Mouse (Mus musculus): ENCODE results near the gene Map2k3. TPM values are rescaled to one million over a fixed set of nuclear protein-coding genes. Genes with fewer than 3 reads are reported as not detected.
"Not testable (repeated sequence)": the region's sequence is repeated elsewhere in the genome, so short reads cannot be mapped to it uniquely, and the experiment has no call there.

Map2k3 gene
- 87.6 and 93.3 TPM in 2 replicates for polyA plus RNA-seq (2015; fragmentation: Nextera tagmentation; extraction: Ambion mirVana)

GRCm38 (mm10) chr11:60931869-60932481, at the start of gene Map2k3:
Map2k3 (plus strand) TSS chr11:60932033.
- Histone ChIP-seq H3K9me3 (no peaks in the 10 kb centered on the region), H3K4me2 (replicated peaks) (peak within 1 kb of the TSS; percentile 87), H3K4me3 (peak within 1 kb of the TSS; percentile 85), H3K4me1 (peaks cover 36% of the 10 kb centered on the region), H3K36me3 (peaks cover 6% of the 10 kb centered on the region; the same call in 1 of the 2 replicates), H3K9ac (peak within 1 kb of the TSS; percentile 89), H3K27me3 (0 out of 2 replicates have a peak, but pooled peaks cover 10% of the 10 kb centered on the region), H3K27ac (peak within 1 kb of the TSS; percentile 55; the same call in 1 of the 2 replicates)
- peak; percentile 95 for ATAC-seq (ENCODE audit: low FRiP score, low read depth)
- WGBS = under 1% methylated on average over 59 of the region's 59 CpGs

DNA sequence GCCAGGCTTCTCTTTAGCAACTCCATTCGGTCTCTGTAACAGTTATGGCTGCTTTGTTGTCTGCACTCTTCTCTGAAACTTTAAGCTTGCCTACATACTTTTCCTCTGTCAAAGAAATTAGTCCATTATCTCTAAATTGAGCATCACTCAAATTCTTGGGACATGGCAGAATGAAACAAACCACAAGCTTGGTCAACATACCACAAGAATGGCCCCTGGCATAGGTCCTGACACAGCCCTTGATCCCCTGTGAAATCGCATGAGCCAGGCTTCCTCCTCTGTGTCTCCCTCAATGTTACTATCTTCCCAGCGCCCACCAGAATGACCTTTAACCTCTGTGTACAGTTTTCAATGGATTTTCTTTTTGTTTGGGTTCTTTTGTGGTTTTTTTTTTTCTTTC, 49.4 kb upstream of the Map2k3 start:
- ATAC-seq (ENCODE audit: low FRiP score, low read depth) = no peak
- WGBS = 75% methylated on average over 3 of the region's 3 CpGs
- no peak overlapping the region for H3K4me2 ChIP-seq (replicated peaks)

GRCm38 (mm10) chr11:60886986-60887385, 44.8 kb upstream of the Map2k3 start:
- not testable (repeated sequence) for H3K36me3 ChIP-seq; H3K27ac ChIP-seq; H3K4me3 ChIP-seq; ATAC-seq (ENCODE audit: low FRiP score, low read depth); H3K9ac ChIP-seq; H3K9me3 ChIP-seq; H3K4me2 ChIP-seq (replicated peaks); H3K4me1 ChIP-seq; H3K27me3 ChIP-seq
- 82% methylated on average over 3 of the region's 3 CpGs for WGBS

More for the DNA sequence above, 49.4 kb upstream of the Map2k3 start:
- H3K27ac ChIP-seq = no peak overlapping the region
- H3K4me3 ChIP-seq = no peak overlapping the region
- peaks cover 13% of the 10 kb centered on the region for H3K4me1 ChIP-seq
- no peak overlapping the region for H3K9ac ChIP-seq
- H3K36me3 ChIP-seq = no peaks in the 10 kb centered on the region
- no peaks in the 10 kb centered on the region for H3K9me3 ChIP-seq
- H3K27me3 ChIP-seq = no peaks in the 10 kb centered on the region

GRCm38 (mm10) chr11:60889861-60890260, 42.0 kb upstream of the Map2k3 start:
- H3K36me3 ChIP-seq = no peaks in the 10 kb centered on the region
- 58% methylated on average over 2 of the region's 2 CpGs for WGBS
- no peak overlapping the region for H3K9ac ChIP-seq
- no peak for ATAC-seq (ENCODE audit: low FRiP score, low read depth)
- no peaks in the 10 kb centered on the region for H3K9me3 ChIP-seq
- no peak overlapping the region for H3K27ac ChIP-seq
- no peaks in the 10 kb centered on the region for H3K4me1 ChIP-seq
- no peak overlapping the region for H3K4me3 ChIP-seq
- H3K27me3 ChIP-seq = no peaks in the 10 kb centered on the region
- H3K4me2 ChIP-seq (replicated peaks) = no peak overlapping the region

GRCm38 (mm10) chr11:60890286-60890685, 41.5 kb upstream of the Map2k3 start:
- no peaks in the 10 kb centered on the region for H3K36me3 ChIP-seq
- H3K27ac ChIP-seq = no peak overlapping the region
- H3K4me3 ChIP-seq = no peak overlapping the region
- H3K9me3 ChIP-seq = no peaks in the 10 kb centered on the region
- H3K4me1 ChIP-seq = no peaks in the 10 kb centered on the region
- no peak for ATAC-seq (ENCODE audit: low FRiP score, low read depth)
- no peak overlapping the region for H3K9ac ChIP-seq
- H3K27me3 ChIP-seq = no peaks in the 10 kb centered on the region
- 48% methylated on average over 6 of the region's 6 CpGs for WGBS
- no peak overlapping the region for H3K4me2 ChIP-seq (replicated peaks)

- Histone ChIP-seq H3K36me3 (no peaks in the 10 kb centered on the region), H3K27ac (no peak overlapping the region), H3K27me3 (no peaks in the 10 kb centered on the region), H3K9ac (no peak overlapping the region), H3K4me2 (replicated peaks) (no peak overlapping the region), H3K4me1 (peaks cover 3% of the 10 kb centered on the region), H3K4me3 (no peak overlapping the region), H3K9me3 (no peaks in the 10 kb centered on the region)
- ATAC-seq (ENCODE audit: low FRiP score, low read depth) = no peak
- WGBS = 55% methylated on average over 3 of the region's 3 CpGs
These were observed 41.1 kb upstream of the Map2k3 start for GRCm38 (mm10) chr11:60890744-60891143.

DNA sequence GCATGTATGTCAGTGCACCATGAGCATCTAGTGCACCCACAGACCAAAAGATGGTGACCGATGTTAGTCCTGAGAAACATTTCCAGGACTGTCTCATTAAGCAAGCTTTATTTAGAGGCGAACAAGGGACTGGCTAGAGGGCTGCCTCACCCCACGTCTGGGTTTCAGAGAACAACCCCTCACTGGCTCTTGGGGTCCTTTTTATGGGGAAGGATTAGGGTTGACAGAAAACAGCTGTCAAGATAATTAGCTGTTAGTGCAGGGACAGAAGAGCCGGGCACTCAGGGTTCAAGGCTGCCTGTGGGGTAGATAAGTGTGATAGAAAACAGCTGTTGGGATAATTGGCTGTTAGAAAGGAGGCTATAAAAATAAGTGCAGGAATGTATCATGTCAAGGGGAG, 35.9 kb upstream of the Map2k3 start:
- ATAC-seq (ENCODE audit: low FRiP score, low read depth) = peak; percentile 61; the same call in 1 of the 2 replicates
- Histone ChIP-seq H3K9ac (no peak overlapping the region), H3K9me3 (no peaks in the 10 kb centered on the region), H3K27me3 (peaks cover 17% of the 10 kb centered on the region; the same call in 1 of the 2 replicates), H3K4me2 (replicated peaks) (no peak overlapping the region), H3K36me3 (no peaks in the 10 kb centered on the region), H3K4me1 (peaks cover 17% of the 10 kb centered on the region), H3K27ac (no peak overlapping the region), H3K4me3 (no peak overlapping the region)
- WGBS = 3% methylated on average over 4 of the region's 4 CpGs

- Histone ChIP-seq H3K27ac (no peak overlapping the region), H3K27me3 (peaks cover 17% of the 10 kb centered on the region; the same call in 1 of the 2 replicates), H3K4me2 (replicated peaks) (no peak overlapping the region), H3K9ac (no peak overlapping the region), H3K9me3 (no peaks in the 10 kb centered on the region), H3K36me3 (peaks cover 36% of the 10 kb centered on the region), H3K4me3 (no peak overlapping the region), H3K4me1 (peaks cover 11% of the 10 kb centered on the region)
- 60% methylated on average over 7 of the region's 7 CpGs for WGBS
- ATAC-seq (ENCODE audit: low FRiP score, low read depth) = no peak
These were observed 29.8 kb upstream of the Map2k3 start for GRCm38 (mm10) chr11:60902001-60902400.

DNA sequence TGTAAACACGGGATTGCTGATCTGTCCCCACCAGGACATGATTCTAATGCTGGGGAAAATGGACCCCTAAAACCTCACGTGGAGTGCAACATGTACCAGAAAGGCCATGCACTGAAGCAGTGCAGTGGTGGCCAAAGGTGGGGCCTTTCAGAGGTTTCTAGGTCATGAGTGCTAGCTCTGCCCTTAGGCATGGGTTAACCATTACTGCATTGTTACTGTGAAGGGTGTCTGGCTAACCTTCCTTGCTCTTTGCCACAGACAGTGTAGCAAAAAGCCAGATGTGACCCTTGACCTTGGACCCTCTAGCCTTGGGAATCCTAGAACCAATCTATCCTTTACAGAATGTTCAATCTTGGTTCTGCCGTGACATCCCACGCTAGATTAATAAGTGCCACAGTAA, 29.3 kb upstream of the Map2k3 start:
- peaks cover 36% of the 10 kb centered on the region for H3K36me3 ChIP-seq
- H3K4me3 ChIP-seq = no peak overlapping the region
- peaks cover 17% of the 10 kb centered on the region; the same call in 1 of the 2 replicates for H3K27me3 ChIP-seq
- no peak overlapping the region for H3K4me2 ChIP-seq (replicated peaks)
- no peaks in the 10 kb centered on the region for H3K9me3 ChIP-seq
- no peak for ATAC-seq (ENCODE audit: low FRiP score, low read depth)
- no peak overlapping the region; the same call in 1 of the 2 replicates for H3K27ac ChIP-seq
- H3K4me1 ChIP-seq = peaks cover 9% of the 10 kb centered on the region
- 29% methylated on average over 4 of the region's 4 CpGs for WGBS
- no peak overlapping the region for H3K9ac ChIP-seq

GRCm38 (mm10) chr11:60903661-60904061, 28.2 kb upstream of the Map2k3 start:
- H3K9me3 ChIP-seq = no peaks in the 10 kb centered on the region
- H3K4me1 ChIP-seq = peaks cover 9% of the 10 kb centered on the region
- no peak overlapping the region for H3K4me2 ChIP-seq (replicated peaks)
- no peak overlapping the region for H3K9ac ChIP-seq
- H3K27me3 ChIP-seq = peaks cover 14% of the 10 kb centered on the region; the same call in 1 of the 2 replicates
- WGBS = 85% methylated on average over 6 of the region's 6 CpGs
- H3K36me3 ChIP-seq = peaks cover 36% of the 10 kb centered on the region
- ATAC-seq (ENCODE audit: low FRiP score, low read depth) = no peak
- H3K27ac ChIP-seq = no peak overlapping the region
- no peak overlapping the region for H3K4me3 ChIP-seq

GRCm38 (mm10) chr11:60905407-60906120, 26.3 kb upstream of the Map2k3 start:
- Histone ChIP-seq H3K36me3 (peaks cover 36% of the 10 kb centered on the region), H3K27me3 (peaks cover 4% of the 10 kb centered on the region; the same call in 1 of the 2 replicates), H3K9ac (no peak overlapping the region), H3K4me1 (peaks cover 9% of the 10 kb centered on the region), H3K4me2 (replicated peaks) (no peak overlapping the region), H3K9me3 (no peaks in the 10 kb centered on the region), H3K4me3 (no peak overlapping the region), H3K27ac (no peak overlapping the region)
- ATAC-seq (ENCODE audit: low FRiP score, low read depth) = no peak
- WGBS = 92% methylated on average over 10 of the region's 10 CpGs

DNA sequence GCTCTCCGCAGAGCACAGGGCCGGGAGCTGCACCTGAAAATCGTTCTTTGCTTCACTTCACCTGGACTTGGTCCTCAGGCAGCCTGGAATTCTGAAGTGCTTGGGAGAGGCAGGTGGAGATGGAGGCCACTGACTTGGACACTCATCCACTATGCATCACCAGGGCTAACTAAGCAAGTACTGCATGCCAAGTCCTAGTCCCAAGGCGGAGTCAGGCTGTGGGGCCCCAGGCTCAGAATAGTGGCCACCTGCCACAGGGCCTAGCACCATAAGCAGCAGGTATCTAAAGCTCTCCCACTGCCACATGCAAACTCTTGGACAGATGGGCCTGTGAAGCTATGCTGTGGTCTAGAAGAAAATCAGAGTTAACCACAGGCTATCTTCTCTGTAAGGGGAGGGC, 25.4 kb upstream of the Map2k3 start:
- no peak for ATAC-seq (ENCODE audit: low FRiP score, low read depth)
- 88% methylated on average over 4 of the region's 4 CpGs for WGBS
- H3K4me3 ChIP-seq = no peak overlapping the region

More for the DNA sequence above, 25.4 kb upstream of the Map2k3 start:
- no peak overlapping the region for H3K4me2 ChIP-seq (replicated peaks)
- no peak overlapping the region for H3K9ac ChIP-seq
- no peak overlapping the region for H3K27ac ChIP-seq
- no peaks in the 10 kb centered on the region for H3K9me3 ChIP-seq
- H3K36me3 ChIP-seq = peaks cover 36% of the 10 kb centered on the region
- no peaks in the 10 kb centered on the region for H3K27me3 ChIP-seq
- H3K4me1 ChIP-seq = peaks cover 11% of the 10 kb centered on the region

Data from limb, embryonic 13.5 days (tissue).